Mouse (Mus musculus) embryonic facial prominence, embryonic 13.5 days (tissue): ENCODE measurements around the gene Foxb1. TPM values are rescaled to one million over a fixed set of nuclear protein-coding genes. Genes with fewer than 3 reads are reported as not detected.

Source experiments
- ATAC-seq: fragments of 200-750 bp; cut with Nextera tagmentation; 2 replicates; pipeline ENCODE4 v1.8.0; 2017; ENCODE audit warnings: low read depth; ENCODE audit not compliant: insufficient number of reproducible peaks, insufficient read depth, low FRiP score, low TSS enrichment
- H3K27ac ChIP-seq: fragments of 300-500 bp; sonication (generic); 2 replicates; pipeline ENCODE4 v1.5.1; 2015; ENCODE audit warnings: moderate library complexity, mild to moderate bottlenecking, inconsistent platforms
- H3K27me3 ChIP-seq: fragments of 300-500 bp; sonication (generic); 2 replicates; pipeline ENCODE4 v1.6.1; 2015; ENCODE audit warnings: mild to moderate bottlenecking, inconsistent platforms
- H3K36me3 ChIP-seq: fragments of 300-500 bp; sonication (generic); 2 replicates; pipeline ENCODE4 v1.6.1; 2015; ENCODE audit warnings: mild to moderate bottlenecking, inconsistent platforms
- H3K4me1 ChIP-seq: fragments of 300-500 bp; sonication (generic); 2 replicates; pipeline ENCODE4 v1.6.1; 2015; ENCODE audit warnings: inconsistent platforms
- H3K4me2 ChIP-seq: fragments of 300-500 bp; sonication (generic); 2 replicates; pipeline ENCODE4 v1.6.1; 2015; ENCODE audit warnings: moderate library complexity, mild to moderate bottlenecking, inconsistent platforms
- H3K4me3 ChIP-seq: fragments of 300-500 bp; sonication (generic); 2 replicates; pipeline ENCODE4 v1.5.1; 2015; ENCODE audit warnings: mild to moderate bottlenecking, inconsistent platforms
- H3K9ac ChIP-seq: fragments of 300-500 bp; sonication (generic); 2 replicates; pipeline ENCODE4 v1.6.1; 2015; ENCODE audit warnings: mild to moderate bottlenecking, inconsistent platforms
- H3K9me3 ChIP-seq: fragments of 300-500 bp; sonication (generic); 2 replicates; pipeline ENCODE4 v1.6.1; 2016; ENCODE audit warnings: inconsistent platforms
- WGBS: fragments of 180-500 bp; shearing (Covaris S2); methylation state at CpG from one replicate; pipeline ENCODE4 v1.1.7; 2015; ENCODE audit warnings: mixed read lengths; 5-methylcytosine and 5-hydroxymethylcytosine counted together
- polyA plus RNA-seq: library from polyadenylated mRNA; unstranded; fragments of >200 nt; fragmentation: Nextera tagmentation; extraction: Ambion mirVana; gene quantifications from 2 replicates; pipeline ENCODE4 v1.2.1, GENCODE M21; 2015

Gene Foxb1
- polyA plus RNA-seq, 1 experiment from 2014 or later, result 0.08 TPM

DNA sequence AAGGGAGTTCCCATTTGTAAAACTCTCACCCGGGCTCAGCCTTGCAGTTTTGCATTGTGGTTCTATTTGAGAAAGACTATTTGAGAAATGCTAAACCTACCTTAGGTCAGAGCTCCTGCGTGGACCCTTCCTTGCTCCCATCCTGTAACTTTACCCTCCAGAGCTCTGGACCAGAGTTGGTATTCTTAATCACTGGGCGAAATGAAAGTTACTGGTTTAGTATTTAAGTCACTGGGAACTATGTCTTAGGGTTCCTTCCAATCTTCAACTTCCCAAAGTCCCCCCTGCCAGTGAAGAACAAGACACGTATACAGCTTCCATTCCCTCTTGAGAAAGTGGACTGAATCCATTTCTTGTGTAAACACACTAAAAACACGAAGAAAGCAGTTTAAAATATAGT lies 5.6 kb downstream of the Foxb1 start:
- ATAC-seq, result no peak
- Histone ChIP-seq H3K4me3 (no peak overlapping the region), H3K27me3 (peaks cover 89% of the 10 kb centered on the region), H3K4me2 (no peak overlapping the region), H3K9me3 (no peaks in the 10 kb centered on the region), H3K4me1 (peaks cover 18% of the 10 kb centered on the region), H3K36me3 (no peaks in the 10 kb centered on the region), H3K9ac (no peak overlapping the region), H3K27ac (no peak overlapping the region)
- 5% methylated on average over 5 of the region's 5 CpGs for WGBS

GRCm38 (mm10) chr9:69754712-69755111 lies 6.0 kb downstream of the Foxb1 start:
- H3K4me2 ChIP-seq, result no peak overlapping the region
- peaks cover 84% of the 10 kb centered on the region for H3K27me3 ChIP-seq
- H3K36me3 ChIP-seq, result no peaks in the 10 kb centered on the region
- H3K4me3 ChIP-seq, result no peak overlapping the region
- no peak overlapping the region for H3K9ac ChIP-seq
- peaks cover 14% of the 10 kb centered on the region for H3K4me1 ChIP-seq
- no peak for ATAC-seq
- H3K27ac ChIP-seq, result no peak overlapping the region
- WGBS, result 3% methylated on average over 5 of the region's 5 CpGs
- H3K9me3 ChIP-seq, result no peaks in the 10 kb centered on the region

DNA sequence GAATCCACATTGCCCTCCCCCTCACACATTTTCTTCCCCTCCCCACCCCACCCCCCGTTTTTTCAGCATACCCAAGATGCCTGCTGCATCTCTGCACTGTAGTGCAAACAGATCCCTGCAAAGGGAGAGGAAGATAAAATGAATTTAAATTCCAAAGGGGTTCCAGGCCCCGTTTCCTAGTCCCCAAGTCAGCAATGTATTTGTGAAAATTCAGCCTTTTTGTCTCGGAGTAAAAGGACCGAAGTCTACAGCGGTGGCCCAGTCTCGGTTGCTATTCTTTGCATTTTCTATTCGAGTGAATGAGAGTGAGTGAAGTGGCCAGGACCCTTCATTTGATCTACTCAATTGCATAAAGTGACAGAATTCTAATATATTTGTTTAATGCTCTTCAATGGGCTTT lies 6.4 kb downstream of the Foxb1 start:
- ATAC-seq, result no peak
- Histone ChIP-seq H3K4me1 (peaks cover 10% of the 10 kb centered on the region), H3K27me3 (peaks cover 80% of the 10 kb centered on the region), H3K27ac (no peak overlapping the region), H3K9ac (no peak overlapping the region), H3K4me3 (no peak overlapping the region), H3K9me3 (no peaks in the 10 kb centered on the region), H3K4me2 (no peak overlapping the region), H3K36me3 (no peaks in the 10 kb centered on the region)
- 9% methylated on average over 7 of the region's 7 CpGs for WGBS

GRCm38 (mm10) chr9:69747971-69748370 lies 12.8 kb downstream of the Foxb1 start:
- H3K4me3 ChIP-seq, result no peak overlapping the region
- H3K9me3 ChIP-seq, result no peaks in the 10 kb centered on the region
- H3K4me1 ChIP-seq, result no peaks in the 10 kb centered on the region
- no peak overlapping the region for H3K9ac ChIP-seq
- no peak overlapping the region for H3K27ac ChIP-seq
- H3K27me3 ChIP-seq, result peaks cover 19% of the 10 kb centered on the region
- no peak for ATAC-seq
- no peaks in the 10 kb centered on the region for H3K36me3 ChIP-seq
- H3K4me2 ChIP-seq, result no peak overlapping the region
- 89% methylated on average over 1 of the region's 1 CpGs for WGBS

DNA sequence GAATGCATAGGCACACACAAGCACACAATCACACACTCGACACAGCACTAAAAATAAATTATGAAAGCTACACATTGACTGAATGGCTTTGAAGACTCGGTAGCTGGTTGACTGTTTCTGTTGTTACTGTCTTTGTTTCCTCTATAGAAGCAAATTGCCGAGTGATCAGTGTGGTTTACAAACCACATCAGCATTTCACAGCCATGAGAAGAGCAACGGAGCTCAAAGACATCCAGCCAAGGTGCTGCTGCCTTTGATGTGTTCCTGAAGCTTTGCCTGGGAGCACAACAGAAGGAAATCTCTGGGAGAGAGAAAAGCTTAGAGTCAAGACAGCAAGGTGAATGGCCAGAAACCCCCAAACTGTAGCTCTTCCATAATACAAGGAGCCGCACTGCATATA lies 32.0 kb downstream of the Foxb1 start:
- no peaks in the 10 kb centered on the region for H3K36me3 ChIP-seq
- no peaks in the 10 kb centered on the region; the same call in 1 of the 2 replicates for H3K9me3 ChIP-seq
- no peaks in the 10 kb centered on the region for H3K4me1 ChIP-seq
- ATAC-seq, result no peak
- no peak overlapping the region for H3K4me2 ChIP-seq
- H3K4me3 ChIP-seq, result no peak overlapping the region
- H3K27ac ChIP-seq, result no peak overlapping the region
- WGBS, result 72% methylated on average over 5 of the region's 5 CpGs
- no peaks in the 10 kb centered on the region for H3K27me3 ChIP-seq
- no peak overlapping the region for H3K9ac ChIP-seq

- 90% methylated on average over 9 of the region's 9 CpGs for WGBS
- no peak for ATAC-seq
Observed at GRCm38 (mm10) chr9:69718431-69718830, 42.3 kb downstream of the Foxb1 start.

GRCm38 (mm10) chr9:69716364-69716763 lies 44.4 kb downstream of the Foxb1 start:
- Histone ChIP-seq H3K9ac (no peak overlapping the region), H3K9me3 (no peaks in the 10 kb centered on the region), H3K4me1 (peaks cover 19% of the 10 kb centered on the region), H3K4me3 (no peak overlapping the region), H3K36me3 (no peaks in the 10 kb centered on the region), H3K4me2 (no peak overlapping the region), H3K27ac (0 out of 2 replicates have a peak overlapping the region, but pooled peaks have one; percentile 9), H3K27me3 (no peaks in the 10 kb centered on the region)
- WGBS, result 40% methylated on average over 4 of the region's 4 CpGs
- no peak for ATAC-seq

More at GRCm38 (mm10) chr9:69718431-69718830, 42.3 kb downstream of the Foxb1 start:
- Histone ChIP-seq H3K4me3 (no peak overlapping the region), H3K36me3 (no peaks in the 10 kb centered on the region), H3K27me3 (no peaks in the 10 kb centered on the region), H3K4me1 (peaks cover 9% of the 10 kb centered on the region), H3K9ac (no peak overlapping the region), H3K4me2 (no peak overlapping the region), H3K27ac (no peak overlapping the region), H3K9me3 (no peaks in the 10 kb centered on the region)

DNA sequence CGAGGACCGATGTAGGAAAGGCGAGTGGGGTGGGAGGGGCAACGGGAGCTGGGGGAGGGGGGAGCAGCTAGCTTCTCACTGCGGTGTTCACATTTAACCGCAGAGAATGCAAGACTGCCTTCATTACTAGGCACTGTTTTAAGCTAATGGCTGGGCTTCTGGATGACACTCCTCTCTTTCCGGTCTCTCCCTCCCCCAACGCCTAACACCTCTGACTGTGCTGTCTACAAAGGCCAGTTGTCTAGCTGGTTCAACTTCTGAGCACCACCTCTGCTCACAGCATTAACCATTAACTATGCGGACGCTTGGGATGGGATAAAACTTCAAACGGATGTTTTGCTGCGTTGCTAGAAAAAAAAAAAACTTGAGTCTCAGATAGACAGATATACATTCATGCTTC lies 45.3 kb downstream of the Foxb1 start:
- ATAC-seq, result no peak
- H3K4me3 ChIP-seq, result no peak overlapping the region
- H3K4me1 ChIP-seq, result peaks cover 19% of the 10 kb centered on the region
- H3K27ac ChIP-seq, result no peak overlapping the region
- no peak overlapping the region for H3K4me2 ChIP-seq
- H3K27me3 ChIP-seq, result no peaks in the 10 kb centered on the region
- no peaks in the 10 kb centered on the region for H3K36me3 ChIP-seq
- no peak overlapping the region for H3K9ac ChIP-seq
- WGBS, result 20% methylated on average over 12 of the region's 12 CpGs
- no peaks in the 10 kb centered on the region for H3K9me3 ChIP-seq

DNA sequence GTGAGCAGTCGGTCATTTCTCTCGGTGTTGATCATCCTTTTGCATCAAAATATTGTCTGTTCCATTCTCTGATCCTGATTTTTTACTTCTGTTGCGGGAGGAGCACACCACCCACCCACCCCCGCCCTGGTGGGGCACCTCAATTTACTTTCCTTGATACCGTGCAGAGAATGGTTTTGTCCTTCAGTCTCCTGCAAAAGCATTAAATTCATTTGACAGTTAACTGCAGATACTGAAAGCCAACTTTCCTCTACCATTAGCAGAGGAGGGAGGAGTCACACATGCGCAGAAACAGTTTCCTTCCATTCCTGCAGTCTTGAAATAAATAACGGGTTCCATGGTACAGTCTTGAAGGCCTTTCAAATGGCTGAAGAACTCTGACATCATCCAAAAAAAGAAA lies 46.4 kb downstream of the Foxb1 start:
- no peak overlapping the region for H3K4me2 ChIP-seq
- peaks cover 19% of the 10 kb centered on the region for H3K4me1 ChIP-seq

GRCm38 (mm10) chr9:69713577-69714327 lies 47.0 kb downstream of the Foxb1 start:
- peaks cover 19% of the 10 kb centered on the region for H3K4me1 ChIP-seq
- 46% methylated on average over 18 of the region's 18 CpGs for WGBS
- no peaks in the 10 kb centered on the region for H3K36me3 ChIP-seq
- no peak overlapping the region for H3K27ac ChIP-seq
- no peak overlapping the region for H3K9ac ChIP-seq
- no peak overlapping the region for H3K4me2 ChIP-seq
- ATAC-seq, result no peak
- no peak overlapping the region for H3K4me3 ChIP-seq
- H3K27me3 ChIP-seq, result no peaks in the 10 kb centered on the region
- no peaks in the 10 kb centered on the region for H3K9me3 ChIP-seq

More for the DNA sequence above, 46.4 kb downstream of the Foxb1 start:
- no peaks in the 10 kb centered on the region for H3K9me3 ChIP-seq
- H3K9ac ChIP-seq, result no peak overlapping the region
- H3K27ac ChIP-seq, result no peak overlapping the region
- no peaks in the 10 kb centered on the region for H3K36me3 ChIP-seq
- 58% methylated on average over 7 of the region's 7 CpGs for WGBS
- H3K27me3 ChIP-seq, result no peaks in the 10 kb centered on the region
- no peak for ATAC-seq
- no peak overlapping the region for H3K4me3 ChIP-seq

DNA sequence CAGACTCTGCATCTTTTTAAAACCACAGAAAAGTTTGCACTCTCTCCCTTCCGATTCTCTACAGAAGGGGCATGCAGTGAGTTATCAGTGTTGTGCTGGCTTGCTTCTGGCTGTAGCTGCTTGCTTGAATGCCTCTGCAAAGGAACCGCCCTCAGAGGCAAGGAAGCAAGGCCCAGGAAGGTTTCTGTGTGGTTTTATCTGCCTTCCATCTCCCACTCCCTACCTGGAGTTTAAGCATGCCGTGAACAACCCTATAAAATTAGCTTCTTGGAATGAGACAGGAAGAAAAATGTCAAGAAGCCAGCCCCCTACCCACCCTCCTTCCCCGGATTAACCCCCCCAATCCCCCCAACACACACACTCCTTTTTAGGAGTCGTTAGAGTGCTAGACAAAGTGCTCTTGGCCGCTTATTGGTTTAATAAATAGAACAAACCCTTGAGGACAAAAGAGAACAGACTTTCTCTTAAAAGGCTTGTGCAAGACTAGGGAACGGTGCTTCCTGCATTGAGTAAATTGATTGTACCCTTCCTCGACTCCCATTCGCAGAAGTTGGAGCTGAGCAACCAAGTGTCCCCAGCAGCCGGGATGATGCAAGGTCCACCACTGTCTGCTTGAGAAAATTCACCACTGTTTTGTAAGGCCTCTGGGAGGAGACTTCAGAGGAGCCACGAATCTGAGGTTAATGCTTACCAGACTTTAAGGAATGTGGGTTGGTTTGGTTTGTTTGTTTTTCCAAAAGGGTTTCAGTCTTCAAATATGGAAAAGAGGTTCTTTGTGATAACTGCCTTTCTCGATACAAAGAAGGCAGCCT lies 47.8 kb downstream of the Foxb1 start:
- H3K4me1 ChIP-seq, result peaks cover 19% of the 10 kb centered on the region
- H3K9me3 ChIP-seq, result no peaks in the 10 kb centered on the region
- ATAC-seq, result no peak
- 23% methylated on average over 12 of the region's 12 CpGs for WGBS
- no peak overlapping the region for H3K4me3 ChIP-seq
- H3K4me2 ChIP-seq, result no peak overlapping the region
- no peaks in the 10 kb centered on the region for H3K36me3 ChIP-seq
- H3K27ac ChIP-seq, result 0 out of 2 replicates have a peak overlapping the region, but pooled peaks have one; percentile 17
- H3K27me3 ChIP-seq, result no peaks in the 10 kb centered on the region
- H3K9ac ChIP-seq, result no peak overlapping the region
